Mouse (Mus musculus): ENCODE results near the gene Col23a1. TPM values are rescaled to one million over a fixed set of nuclear protein-coding genes. Genes with fewer than 3 reads are reported as not detected.

The Col23a1 gene
- polyA plus RNA-seq, 1 experiment: 1.5 TPM

GRCm38 (mm10) chr11:51343312-51343711 is 53.6 kb downstream of the Col23a1 start:
- TF ChIP-seq POLR2A (IDR thresholded peaks at IDR 0.05; ENCODE audit: low read depth, low read length): no peak
- TF ChIP-seq CTCF (conservative IDR thresholded peaks at IDR 0.05; ENCODE audit: insufficient read depth, insufficient read length, low read depth, low read length): no peak
- WGBS: 73% methylated on average over 4 of the region's 4 CpGs
- Histone ChIP-seq H3K27ac (ENCODE audit: insufficient read depth, low read depth, low read length) (no peak overlapping the region), H3K27me3 (replicated peaks; ENCODE audit: control insufficient read depth, insufficient read depth, low read length) (no peaks in the 10 kb centered on the region), H3K4me1 (ENCODE audit: control insufficient read depth, insufficient read depth, low read length) (no peaks in the 10 kb centered on the region), H3K4me3 (ENCODE audit: insufficient read depth, low read depth, low read length) (no peak overlapping the region), H3K36me3 (ENCODE audit: control insufficient read depth, insufficient read depth, low read length) (no peaks in the 10 kb centered on the region)
- DNase-seq: no peak

- no peaks in the 10 kb centered on the region for H3K27me3 ChIP-seq (replicated peaks; ENCODE audit: control insufficient read depth, insufficient read depth, low read length)
- H3K27ac ChIP-seq (ENCODE audit: insufficient read depth, low read depth, low read length): no peak overlapping the region
- no peaks in the 10 kb centered on the region for H3K4me1 ChIP-seq (ENCODE audit: control insufficient read depth, insufficient read depth, low read length)
- TF ChIP-seq CTCF (conservative IDR thresholded peaks at IDR 0.05; ENCODE audit: insufficient read depth, insufficient read length, low read depth, low read length) (no peak), POLR2A (IDR thresholded peaks at IDR 0.05; ENCODE audit: low read depth, low read length) (no peak)
- 89% methylated on average over 5 of the region's 5 CpGs for WGBS
- H3K4me3 ChIP-seq (ENCODE audit: insufficient read depth, low read depth, low read length): no peak overlapping the region
- no peaks in the 10 kb centered on the region for H3K36me3 ChIP-seq (ENCODE audit: control insufficient read depth, insufficient read depth, low read length)
- no peak for DNase-seq
These were observed 54.1 kb downstream of the Col23a1 start for GRCm38 (mm10) chr11:51343728-51344289.

GRCm38 (mm10) chr11:51345481-51346465 is 56.1 kb downstream of the Col23a1 start:
- no peaks in the 10 kb centered on the region for H3K4me1 ChIP-seq (ENCODE audit: control insufficient read depth, insufficient read depth, low read length)
- H3K4me3 ChIP-seq (ENCODE audit: insufficient read depth, low read depth, low read length): no peak overlapping the region
- WGBS: 86% methylated on average over 21 of the region's 21 CpGs
- no peaks in the 10 kb centered on the region for H3K36me3 ChIP-seq (ENCODE audit: control insufficient read depth, insufficient read depth, low read length)
- H3K27ac ChIP-seq (ENCODE audit: insufficient read depth, low read depth, low read length): no peak overlapping the region
- H3K27me3 ChIP-seq (replicated peaks; ENCODE audit: control insufficient read depth, insufficient read depth, low read length): no peaks in the 10 kb centered on the region
- no peak for DNase-seq
- TF ChIP-seq POLR2A (IDR thresholded peaks at IDR 0.05; ENCODE audit: low read depth, low read length) (no peak), CTCF (conservative IDR thresholded peaks at IDR 0.05; ENCODE audit: insufficient read depth, insufficient read length, low read depth, low read length) (no peak)

- Histone ChIP-seq H3K27ac (ENCODE audit: insufficient read depth, low read depth, low read length) (no peak overlapping the region), H3K4me1 (ENCODE audit: control insufficient read depth, insufficient read depth, low read length) (no peaks in the 10 kb centered on the region), H3K4me3 (ENCODE audit: insufficient read depth, low read depth, low read length) (no peak overlapping the region), H3K27me3 (replicated peaks; ENCODE audit: control insufficient read depth, insufficient read depth, low read length) (no peaks in the 10 kb centered on the region), H3K36me3 (ENCODE audit: control insufficient read depth, insufficient read depth, low read length) (no peaks in the 10 kb centered on the region)
- no peak for DNase-seq
- TF ChIP-seq CTCF (conservative IDR thresholded peaks at IDR 0.05; ENCODE audit: insufficient read depth, insufficient read length, low read depth, low read length) (no peak), POLR2A (IDR thresholded peaks at IDR 0.05; ENCODE audit: low read depth, low read length) (no peak)
- WGBS: 81% methylated on average over 2 of the region's 2 CpGs
These were observed 58.0 kb downstream of the Col23a1 start for GRCm38 (mm10) chr11:51347756-51348155.

GRCm38 (mm10) chr11:51349665-51350064 is 59.9 kb downstream of the Col23a1 start:
- H3K36me3 ChIP-seq (ENCODE audit: control insufficient read depth, insufficient read depth, low read length): no peaks in the 10 kb centered on the region
- DNase-seq: no peak
- no peak overlapping the region for H3K4me3 ChIP-seq (ENCODE audit: insufficient read depth, low read depth, low read length)
- TF ChIP-seq POLR2A (IDR thresholded peaks at IDR 0.05; ENCODE audit: low read depth, low read length) (no peak), CTCF (conservative IDR thresholded peaks at IDR 0.05; ENCODE audit: insufficient read depth, insufficient read length, low read depth, low read length) (no peak)
- H3K27me3 ChIP-seq (replicated peaks; ENCODE audit: control insufficient read depth, insufficient read depth, low read length): no peaks in the 10 kb centered on the region
- no peaks in the 10 kb centered on the region for H3K4me1 ChIP-seq (ENCODE audit: control insufficient read depth, insufficient read depth, low read length)
- H3K27ac ChIP-seq (ENCODE audit: insufficient read depth, low read depth, low read length): no peak overlapping the region

- Histone ChIP-seq H3K4me1 (ENCODE audit: control insufficient read depth, insufficient read depth, low read length) (no peaks in the 10 kb centered on the region), H3K4me3 (ENCODE audit: insufficient read depth, low read depth, low read length) (no peak overlapping the region), H3K27me3 (replicated peaks; ENCODE audit: control insufficient read depth, insufficient read depth, low read length) (no peaks in the 10 kb centered on the region), H3K36me3 (ENCODE audit: control insufficient read depth, insufficient read depth, low read length) (no peaks in the 10 kb centered on the region), H3K27ac (ENCODE audit: insufficient read depth, low read depth, low read length) (no peak overlapping the region)
- WGBS: 56% methylated on average over 9 of the region's 9 CpGs
- TF ChIP-seq CTCF (conservative IDR thresholded peaks at IDR 0.05; ENCODE audit: insufficient read depth, insufficient read length, low read depth, low read length): no peak
- TF ChIP-seq POLR2A (IDR thresholded peaks at IDR 0.05; ENCODE audit: low read depth, low read length): no peak
- DNase-seq: no peak
These were observed 61.4 kb downstream of the Col23a1 start for GRCm38 (mm10) chr11:51351151-51351550.

- 50% methylated on average over 5 of the region's 5 CpGs for WGBS
- Histone ChIP-seq H3K27ac (ENCODE audit: insufficient read depth, low read depth, low read length) (no peak overlapping the region), H3K4me1 (ENCODE audit: control insufficient read depth, insufficient read depth, low read length) (no peaks in the 10 kb centered on the region), H3K27me3 (replicated peaks; ENCODE audit: control insufficient read depth, insufficient read depth, low read length) (no peaks in the 10 kb centered on the region), H3K4me3 (ENCODE audit: insufficient read depth, low read depth, low read length) (no peak overlapping the region), H3K36me3 (ENCODE audit: control insufficient read depth, insufficient read depth, low read length) (no peaks in the 10 kb centered on the region)
- no peak for TF ChIP-seq POLR2A (IDR thresholded peaks at IDR 0.05; ENCODE audit: low read depth, low read length)
- TF ChIP-seq CTCF (conservative IDR thresholded peaks at IDR 0.05; ENCODE audit: insufficient read depth, insufficient read length, low read depth, low read length): no peak
- DNase-seq: no peak
These were observed 62.1 kb downstream of the Col23a1 start for GRCm38 (mm10) chr11:51351841-51352240.

Measured in kidney, adult 2 months (tissue).